Comparison of ENCODE assay signal across 9 mouse cellular contexts in the genomic region with DNA sequence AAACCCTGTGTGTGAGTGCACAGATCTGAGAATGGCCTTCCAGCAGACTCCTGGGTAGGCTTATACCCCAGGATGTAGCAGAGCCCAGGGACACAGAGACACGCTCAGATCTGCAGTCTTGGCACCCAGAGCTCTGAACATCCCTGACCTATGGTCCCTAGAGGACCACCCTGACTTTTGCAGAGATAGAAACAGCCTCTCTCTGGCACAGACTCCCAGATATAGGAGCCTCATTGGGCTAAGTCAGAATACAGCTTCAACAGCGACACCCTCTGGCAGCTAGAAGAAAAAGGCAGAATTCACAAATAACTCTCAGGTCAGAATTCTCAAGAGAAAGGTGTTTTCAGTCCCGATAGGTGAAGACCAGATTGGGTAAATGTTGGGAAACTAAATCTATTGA.
DNase-seq lines count a peak whose midpoint lies in the region; ATAC-seq lines count a peak whose summit lies in the region.
"Had no signal": no experiment of that assay in that cellular context is flagged by ENCODE, and none has a peak within 500 bp of the region (broad histone marks: within the 10 kb centered on the region; RNA-seq: fewer than 3 reads in every experiment).

No protein-coding gene starts in this region.

- no peaks in the 10 kb centered on the region for H3K9me3 ChIP-seq in heart, embryonic 12.5 days (replicated peaks)
- H3K9me3 ChIP-seq in midbrain, embryonic 14.5 days (ENCODE audit: control insufficient read depth, low read length), result no peaks in the 10 kb centered on the region
- H3K9me3 ChIP-seq in midbrain, embryonic 15.5 days, result no peaks in the 10 kb centered on the region
- H3K9me3 ChIP-seq: limb, embryonic 15.5 days had no signal

- ATAC-seq in heart, embryonic 12.5 days (ENCODE audit: insufficient number of reproducible peaks, low FRiP score), result no peak
- no peak for ATAC-seq in midbrain, embryonic 14.5 days (ENCODE audit: low FRiP score, low TSS enrichment)
- ATAC-seq in midbrain, embryonic 15.5 days (replicated peaks), result no peak

- WGBS in heart, embryonic 12.5 days, result 40% methylated on average over 3 of the region's 3 CpGs
- 53% methylated on average over 3 of the region's 3 CpGs for WGBS in midbrain, embryonic 14.5 days
- WGBS in midbrain, embryonic 15.5 days, result 54% methylated on average over 3 of the region's 3 CpGs

- H3K4me3 ChIP-seq in heart, embryonic 12.5 days, result no peak overlapping the region
- no peak overlapping the region for H3K4me3 ChIP-seq in midbrain, embryonic 14.5 days (replicated peaks; ENCODE audit: low read depth, low read length)
- no peak overlapping the region for H3K4me3 ChIP-seq in midbrain, embryonic 15.5 days
- H3K4me3 ChIP-seq: limb, embryonic 15.5 days had no signal

- no peaks in the 10 kb centered on the region for H3K27me3 ChIP-seq in heart, embryonic 12.5 days (replicated peaks)
- H3K27me3 ChIP-seq in midbrain, embryonic 14.5 days (ENCODE audit: control insufficient read depth, insufficient read depth, low read length), result no peaks in the 10 kb centered on the region
- H3K27me3 ChIP-seq in midbrain, embryonic 15.5 days (replicated peaks), result no peaks in the 10 kb centered on the region
- H3K27me3 ChIP-seq: limb, embryonic 15.5 days had no signal

- H3K9ac ChIP-seq in heart, embryonic 12.5 days, result no peak overlapping the region
- no peak overlapping the region for H3K9ac ChIP-seq in midbrain, embryonic 14.5 days (replicated peaks; ENCODE audit: low read length)
- H3K9ac ChIP-seq in midbrain, embryonic 15.5 days, result no peak overlapping the region
- H3K9ac ChIP-seq: limb, embryonic 15.5 days had no signal

- DNase-seq in heart, adult 18-20 months, result peak; percentile 13 to 16
- peak; percentile 56 for DNase-seq in midbrain, embryonic 14.5 days
- peak; percentile 28 for DNase-seq in embryo, embryonic 9.5 days (ENCODE audit: extremely low spot score)
- peak; percentile 58 for DNase-seq in retina, embryonic 14.5 days (ENCODE audit: low spot score)
- no peak for DNase-seq in Muller cell, postnatal 12 days (ENCODE audit: inconsistent ontology term)
- no peak for DNase-seq in lung, postnatal 14 days

- peaks cover 3% of the 10 kb centered on the region; the same call in 1 of the 2 replicates for H3K4me1 ChIP-seq in heart, embryonic 12.5 days (replicated peaks)
- H3K4me1 ChIP-seq in midbrain, embryonic 14.5 days (ENCODE audit: control insufficient read depth, insufficient read depth, low read length), result no peaks in the 10 kb centered on the region
- no peaks in the 10 kb centered on the region for H3K4me1 ChIP-seq in midbrain, embryonic 15.5 days

- no peaks in the 10 kb centered on the region for H3K36me3 ChIP-seq in heart, embryonic 12.5 days
- no peaks in the 10 kb centered on the region for H3K36me3 ChIP-seq in midbrain, embryonic 14.5 days (ENCODE audit: control insufficient read depth, insufficient read depth, low read length)
- no peaks in the 10 kb centered on the region for H3K36me3 ChIP-seq in midbrain, embryonic 15.5 days (replicated peaks)
- H3K36me3 ChIP-seq: limb, embryonic 15.5 days had no signal

- no peak overlapping the region for H3K27ac ChIP-seq in heart, embryonic 12.5 days (ENCODE audit: poor library complexity, severe bottlenecking)
- no peak overlapping the region for H3K27ac ChIP-seq in midbrain, embryonic 14.5 days (replicated peaks; ENCODE audit: low read depth, low read length)
- no peak overlapping the region for H3K27ac ChIP-seq in midbrain, embryonic 15.5 days
- H3K27ac ChIP-seq: limb, embryonic 15.5 days had no signal

- H3K4me2 ChIP-seq in heart, embryonic 12.5 days, result no peak overlapping the region
- no peak overlapping the region for H3K4me2 ChIP-seq in midbrain, embryonic 14.5 days (ENCODE audit: low read length)
- H3K4me2 ChIP-seq in midbrain, embryonic 15.5 days, result no peak overlapping the region
- H3K4me2 ChIP-seq: limb, embryonic 15.5 days had no signal

Comparison
In these comparisons a context has a peak if more than half of its experiments do, and no peak if none do; other contexts are left out.
1. DNase-seq: peak in heart, adult 18-20 months (2 of 2), midbrain, embryonic 14.5 days (single experiment), embryo, embryonic 9.5 days (single experiment) and retina, embryonic 14.5 days (single experiment); none in Muller cell, postnatal 12 days (single experiment) and lung, postnatal 14 days (single experiment).